Mouse (Mus musculus): ENCODE measurements at regions not wholly inside any gene's neighbourhood (a gene's known extent, or its start where the extent isn't known, plus 50 kb on each side); places are given as distances from the start of the nearest gene placed in this dataset.

GRCm38 (mm10) chr3:51150012-51150411, 74.2 kb upstream of the Noct start:
- 79% methylated on average over 6 of the region's 6 CpGs for WGBS (ENCODE audit: insufficient replicate concordance)
- Histone ChIP-seq H3K4me3 (ENCODE audit: insufficient read depth in 1 of 2, low read depth in 2 of 2, low read length in 2 of 2) (no peak overlapping the region), H3K4me1 (replicated peaks; ENCODE audit: control insufficient read depth in 2 of 2, insufficient read depth in 2 of 2, low read length in 1 of 2) (peaks cover 0 to 15% of the 10 kb centered on the region in 2 experiments; a peak in 3 of 4 replicates), H3K9me3 (ENCODE audit: control insufficient read depth, low read length) (no peaks in the 10 kb centered on the region), H3K27me3 (ENCODE audit: control insufficient read depth, insufficient read depth, low read length) (no peaks in the 10 kb centered on the region), H3K9ac (replicated peaks) (no peak overlapping the region), H3K27ac (no peak overlapping the region), H3K4me2 (ENCODE audit: low read depth) (no peak overlapping the region), H3K36me3 (replicated peaks; ENCODE audit: control insufficient read depth, insufficient read depth, low read depth) (no peaks in the 10 kb centered on the region)
- no peak for DNase-seq (ENCODE audit: low read depth in 3 of 3, low spot score in 3 of 3)
- no peak for ATAC-seq (ENCODE audit: insufficient read depth)
- TF ChIP-seq CTCF (IDR thresholded peaks at IDR 0.05; ENCODE audit: low read depth), result no peak
- TF ChIP-seq EP300 (IDR thresholded peaks at IDR 0.05; ENCODE audit: low read depth), result no peak

- H3K4me2 ChIP-seq (ENCODE audit: low read depth), result no peak overlapping the region
- no peaks in the 10 kb centered on the region for H3K36me3 ChIP-seq (replicated peaks; ENCODE audit: control insufficient read depth, insufficient read depth, low read depth)
- no peaks in the 10 kb centered on the region for H3K9me3 ChIP-seq (ENCODE audit: control insufficient read depth, low read length)
- DNase-seq (ENCODE audit: low read depth in 3 of 3, low spot score in 3 of 3), result no peak
- ATAC-seq (ENCODE audit: insufficient read depth), result peak; percentile 51; the same call in 1 of the 2 replicates
- peaks cover 6 to 22% of the 10 kb centered on the region in 2 experiments for H3K4me1 ChIP-seq (replicated peaks; ENCODE audit: control insufficient read depth in 2 of 2, insufficient read depth in 2 of 2, low read length in 1 of 2)
- H3K27me3 ChIP-seq (ENCODE audit: control insufficient read depth, insufficient read depth, low read length), result no peaks in the 10 kb centered on the region
- no peak overlapping the region for H3K9ac ChIP-seq (replicated peaks)
- H3K4me3 ChIP-seq (ENCODE audit: insufficient read depth in 1 of 2, low read depth in 2 of 2, low read length in 2 of 2), result no peak overlapping the region
- no peak overlapping the region for H3K27ac ChIP-seq
- TF ChIP-seq CTCF (IDR thresholded peaks at IDR 0.05; ENCODE audit: low read depth) (no peak), EP300 (IDR thresholded peaks at IDR 0.05; ENCODE audit: low read depth) (0 out of 2 replicates have a peak, but pooled peaks have one; percentile 9)
- WGBS (ENCODE audit: insufficient replicate concordance), result 17% methylated on average over 4 of the region's 4 CpGs
These were observed 73.1 kb upstream of the Noct start for GRCm38 (mm10) chr3:51151104-51151503.

- 57% methylated on average over 4 of the region's 4 CpGs for whole genome bisulfite sequencing (ENCODE audit: insufficient replicate concordance)
- H3K4me2 ChIP-seq (ENCODE audit: low read depth), result no peak overlapping the region
- no peak for DNase-seq (ENCODE audit: low read depth in 3 of 3, low spot score in 3 of 3)
These were observed 68.6 kb upstream of the Noct start for GRCm38 (mm10) chr3:51155621-51156020.

GRCm38 (mm10) chr3:51156386-51157290, 67.6 kb upstream of the Noct start:
- Histone ChIP-seq H3K27ac (peak overlapping the region; percentile 80), H3K9me3 (ENCODE audit: control insufficient read depth, low read length) (no peaks in the 10 kb centered on the region), H3K27me3 (ENCODE audit: control insufficient read depth, insufficient read depth, low read length) (no peaks in the 10 kb centered on the region), H3K4me1 (replicated peaks; ENCODE audit: control insufficient read depth in 2 of 2, insufficient read depth in 2 of 2, low read length in 1 of 2) (peaks cover 31 to 48% of the 10 kb centered on the region in 2 experiments), H3K4me3 (ENCODE audit: insufficient read depth in 1 of 2, low read depth in 2 of 2, low read length in 2 of 2) (peak overlapping the region; percentile 20 to 24; a peak in 3 of 4 replicates), H3K36me3 (replicated peaks; ENCODE audit: control insufficient read depth, insufficient read depth, low read depth) (no peaks in the 10 kb centered on the region), H3K4me2 (ENCODE audit: low read depth) (peak overlapping the region; percentile 64), H3K9ac (replicated peaks) (peak overlapping the region; percentile 49)
- ATAC-seq (ENCODE audit: insufficient read depth) (peak; percentile 98), DNase-seq (ENCODE audit: low read depth in 3 of 3, low spot score in 3 of 3) (peak; percentile 80 to 87 (median 83))
- WGBS (ENCODE audit: insufficient replicate concordance), result 18% methylated on average over 20 of the region's 20 CpGs
- TF ChIP-seq CTCF (IDR thresholded peaks at IDR 0.05; ENCODE audit: low read depth) (peak; percentile 93), EP300 (IDR thresholded peaks at IDR 0.05; ENCODE audit: low read depth) (peak; percentile 93)

More at GRCm38 (mm10) chr3:51155621-51156020, 68.6 kb upstream of the Noct start:
- Histone ChIP-seq H3K27me3 (ENCODE audit: control insufficient read depth, insufficient read depth, low read length) (no peaks in the 10 kb centered on the region), H3K27ac (no peak overlapping the region; the same call in 1 of the 2 replicates), H3K9ac (replicated peaks) (no peak overlapping the region), H3K9me3 (ENCODE audit: control insufficient read depth, low read length) (no peaks in the 10 kb centered on the region), H3K36me3 (replicated peaks; ENCODE audit: control insufficient read depth, insufficient read depth, low read depth) (no peaks in the 10 kb centered on the region), H3K4me1 (replicated peaks; ENCODE audit: control insufficient read depth in 2 of 2, insufficient read depth in 2 of 2, low read length in 1 of 2) (peaks cover 31 to 54% of the 10 kb centered on the region in 2 experiments), H3K4me3 (ENCODE audit: insufficient read depth in 1 of 2, low read depth in 2 of 2, low read length in 2 of 2) (no peak overlapping the region)
- ATAC-seq (ENCODE audit: insufficient read depth), result no peak
- no peak for TF ChIP-seq EP300 (IDR thresholded peaks at IDR 0.05; ENCODE audit: low read depth)
- no peak for TF ChIP-seq CTCF (IDR thresholded peaks at IDR 0.05; ENCODE audit: low read depth)

GRCm38 (mm10) chr3:51157291-51157650, 67.0 kb upstream of the Noct start:
- H3K4me2 ChIP-seq (ENCODE audit: low read depth), result peak overlapping the region; percentile 64
- H3K4me1 ChIP-seq (replicated peaks; ENCODE audit: control insufficient read depth in 2 of 2, insufficient read depth in 2 of 2, low read length in 1 of 2), result peaks cover 31 to 46% of the 10 kb centered on the region in 2 experiments
- DNase-seq (ENCODE audit: low read depth in 3 of 3, low spot score in 3 of 3) (no peak), ATAC-seq (ENCODE audit: insufficient read depth) (peak; percentile 44)
- H3K9me3 ChIP-seq (ENCODE audit: control insufficient read depth, low read length), result no peaks in the 10 kb centered on the region
- no peaks in the 10 kb centered on the region for H3K27me3 ChIP-seq (ENCODE audit: control insufficient read depth, insufficient read depth, low read length)
- WGBS (ENCODE audit: insufficient replicate concordance), result 7% methylated on average over 4 of the region's 4 CpGs
- H3K36me3 ChIP-seq (replicated peaks; ENCODE audit: control insufficient read depth, insufficient read depth, low read depth), result no peaks in the 10 kb centered on the region
- peak overlapping the region; percentile 80 for H3K27ac ChIP-seq
- H3K4me3 ChIP-seq (ENCODE audit: insufficient read depth in 1 of 2, low read depth in 2 of 2, low read length in 2 of 2), result peak overlapping the region; percentile 20 to 24; a peak in 3 of 4 replicates
- no peak for TF ChIP-seq EP300 (IDR thresholded peaks at IDR 0.05; ENCODE audit: low read depth)
- TF ChIP-seq CTCF (IDR thresholded peaks at IDR 0.05; ENCODE audit: low read depth), result no peak
- peak overlapping the region; percentile 49 for H3K9ac ChIP-seq (replicated peaks)

Data from liver, embryonic 14.5 days (tissue).